Mouse (Mus musculus) myocyte (in vitro differentiated cells): ENCODE data around the gene Mnt. TPM values are rescaled to one million over a fixed set of nuclear protein-coding genes. Genes with fewer than 3 reads are reported as not detected.

ENCODE experiments used
- H3K27me3 ChIP-seq: one replicate; pipeline ENCODE4 v1.6.1; 2011; ENCODE audit not compliant: control insufficient read depth, insufficient read depth, insufficient read length
- H3K36me3 ChIP-seq: one replicate; pipeline ENCODE4 v1.6.1; 2011; ENCODE audit not compliant: control insufficient read depth, insufficient read depth
- H3K4me2 ChIP-seq: one replicate; pipeline ENCODE4 v1.6.1; 2011; ENCODE audit warnings: low read depth, control low read depth
- H3K4me3 ChIP-seq: one replicate; pipeline ENCODE4 v1.5.1; 2011; ENCODE audit warnings: mild to moderate bottlenecking, control low read depth, moderate library complexity
- H3K79me2 ChIP-seq: one replicate; pipeline ENCODE4 v1.6.1; 2011; ENCODE audit not compliant: control insufficient read depth, insufficient read depth
- H3ac ChIP-seq: one replicate; pipeline ENCODE4 v1.6.1; 2011; ENCODE audit not compliant: control insufficient read depth, insufficient read length
- CEBPB ChIP-seq: IDR thresholded peaks from 2 replicates; pipeline ENCODE4 v1.6.1; 2011; ENCODE audit warnings: mild to moderate bottlenecking, moderate library complexity; ENCODE audit not compliant: poor library complexity, insufficient read depth, severe bottlenecking
- E2F4 ChIP-seq: IDR thresholded peaks from one replicate; pipeline ENCODE4 v1.6.1; 2011; ENCODE audit warnings: mild to moderate bottlenecking, control low read depth, moderate library complexity; ENCODE audit not compliant: insufficient read depth
- MAX ChIP-seq: IDR thresholded peaks from one replicate; pipeline ENCODE4 v1.6.1; 2011; ENCODE audit warnings: low read depth, mild to moderate bottlenecking, control low read depth
- MYOD1 ChIP-seq, 3 experiments: IDR thresholded peaks; one replicate each; pipeline ENCODE4 v1.6.1; 2011; ENCODE audit warnings: control low read depth in 2 of 3, low read depth in 2 of 3, mild to moderate bottlenecking in 2 of 3, moderate library complexity in 1 of 3; ENCODE audit not compliant: insufficient read length in 2 of 3, control insufficient read depth in 1 of 3
- MYOG ChIP-seq, 3 experiments: IDR thresholded peaks; one replicate each; pipeline ENCODE4 v1.6.1; 2011; ENCODE audit warnings: control low read depth in 2 of 3, low read depth in 2 of 3, mild to moderate bottlenecking in 2 of 3; ENCODE audit not compliant: insufficient read length in 2 of 3, control insufficient read depth in 1 of 3, insufficient read depth in 1 of 3
- POLR2A ChIP-seq: IDR thresholded peaks from one replicate; pipeline ENCODE4 v1.6.1; 2011; ENCODE audit warnings: low read depth, mild to moderate bottlenecking, control low read depth, moderate library complexity; ENCODE audit not compliant: insufficient read length
- POLR2AphosphoS2 ChIP-seq: IDR thresholded peaks from one replicate; pipeline ENCODE4 v1.6.1; 2011; ENCODE audit warnings: low read depth, control low read depth; ENCODE audit not compliant: insufficient read length
- REST ChIP-seq: IDR thresholded peaks from one replicate; pipeline ENCODE4 v1.6.1; 2011; ENCODE audit warnings: mild to moderate bottlenecking, control low read depth, moderate library complexity; ENCODE audit not compliant: insufficient read depth, insufficient read length
- SRF ChIP-seq: IDR thresholded peaks from one replicate; pipeline ENCODE4 v1.6.1; 2011; ENCODE audit warnings: low read depth; ENCODE audit not compliant: control insufficient read depth, insufficient read length
- TCF12 ChIP-seq: IDR thresholded peaks from one replicate; pipeline ENCODE4 v1.6.1; 2011; ENCODE audit warnings: mild to moderate bottlenecking, control low read depth; ENCODE audit not compliant: poor library complexity, insufficient read depth, severe bottlenecking
- TCF3 ChIP-seq: IDR thresholded peaks from one replicate; pipeline ENCODE4 v1.6.1; 2011; ENCODE audit warnings: low read depth, control low read depth; ENCODE audit not compliant: insufficient read length
- USF1 ChIP-seq: IDR thresholded peaks from one replicate; pipeline ENCODE4 v1.6.1; 2011; ENCODE audit warnings: low read depth, mild to moderate bottlenecking, control low read depth, moderate library complexity
- polyA plus RNA-seq: library from polyadenylated mRNA; unstranded; fragments of >200 nt; fragmentation: generic; extraction: Trizol; gene quantifications from one replicate; pipeline ENCODE4 v1.2.1, GENCODE M21; 2012; ENCODE audit warnings: missing spikeins

Mnt gene
- polyA plus RNA-seq, 1 experiment, result 12.7 TPM

DNA sequence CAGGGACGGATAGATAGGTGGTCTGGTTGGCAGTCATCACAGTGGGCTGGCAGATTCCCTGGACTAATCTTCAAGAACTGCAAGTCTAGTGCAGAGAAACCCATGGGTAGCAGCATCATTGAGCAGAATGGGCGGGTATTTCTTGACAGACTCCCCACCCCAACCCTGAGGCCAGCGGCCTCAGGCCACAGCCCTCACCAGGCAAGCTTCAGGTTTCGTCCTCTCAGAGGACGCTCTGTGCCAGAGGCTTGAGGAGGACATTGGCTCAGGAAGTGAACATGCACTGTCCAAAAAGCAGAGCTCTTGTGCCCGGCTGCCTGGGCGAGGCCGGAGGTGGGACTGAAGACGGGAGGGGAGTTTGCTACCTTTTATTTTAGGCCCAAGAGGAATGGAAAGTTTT is 33.7 kb downstream of the Mnt start:
- no peak overlapping the region for H3K4me3 ChIP-seq
- H3ac ChIP-seq, result no peak overlapping the region
- TF ChIP-seq USF1 (no peak), MYOG (IDR thresholded peaks at IDR 0.05; ENCODE audit: control insufficient read depth in 1 of 3, insufficient read depth in 1 of 3, insufficient read length in 2 of 3, low read depth in 2 of 3) (no peak), TCF12 (no peak), CEBPB (no peak), POLR2AphosphoS2 (no peak), E2F4 (no peak)
- no peaks in the 10 kb centered on the region for H3K79me2 ChIP-seq
- no peaks in the 10 kb centered on the region for H3K36me3 ChIP-seq
- H3K27me3 ChIP-seq, result no peaks in the 10 kb centered on the region
- no peak overlapping the region for H3K4me2 ChIP-seq

- no peak for TF ChIP-seq MYOD1 (IDR thresholded peaks at IDR 0.05; ENCODE audit: control insufficient read depth in 1 of 3, insufficient read length in 2 of 3, low read depth in 2 of 3)
- TF ChIP-seq TCF12, result no peak
- TF ChIP-seq E2F4, result no peak
- no peak for TF ChIP-seq SRF
- TF ChIP-seq CEBPB, result no peak
- no peak for TF ChIP-seq MYOG (IDR thresholded peaks at IDR 0.05; ENCODE audit: control insufficient read depth in 1 of 3, insufficient read depth in 1 of 3, insufficient read length in 2 of 3, low read depth in 2 of 3)
- TF ChIP-seq USF1, result no peak
- no peak for TF ChIP-seq POLR2AphosphoS2
- TF ChIP-seq TCF3, result no peak
- no peak for TF ChIP-seq POLR2A
- no peak for TF ChIP-seq REST
- TF ChIP-seq MAX, result no peak
- Histone ChIP-seq H3K4me3 (no peak overlapping the region), H3K79me2 (no peaks in the 10 kb centered on the region), H3K36me3 (no peaks in the 10 kb centered on the region), H3ac (no peak overlapping the region), H3K27me3 (no peaks in the 10 kb centered on the region), H3K4me2 (no peak overlapping the region)
Observed at GRCm38 (mm10) chr11:74865252-74865651, 34.5 kb downstream of the Mnt start.

DNA sequence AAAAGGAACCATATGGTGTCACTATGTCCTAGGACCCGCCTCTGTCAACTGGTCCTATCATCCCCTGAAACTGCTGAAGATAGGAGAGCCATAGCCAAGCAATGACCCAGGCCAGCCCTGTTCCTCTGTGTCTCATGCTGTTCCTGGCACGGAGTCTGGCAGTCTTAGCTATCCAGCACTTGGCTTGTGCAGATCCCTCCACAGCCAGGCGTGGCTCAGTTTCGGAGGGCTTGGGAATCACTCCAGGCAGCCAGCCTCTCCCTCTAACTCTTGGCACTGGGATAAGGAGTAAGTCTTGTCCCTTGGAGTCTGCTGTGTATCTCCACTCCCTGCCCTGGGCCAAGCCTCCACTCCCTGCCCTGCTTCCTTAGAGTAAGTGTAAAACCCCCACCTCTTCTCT is 35.9 kb downstream of the Mnt start:
- Histone ChIP-seq H3ac (no peak overlapping the region), H3K79me2 (no peaks in the 10 kb centered on the region), H3K36me3 (no peaks in the 10 kb centered on the region), H3K4me2 (no peak overlapping the region), H3K4me3 (no peak overlapping the region), H3K27me3 (no peaks in the 10 kb centered on the region)
- TF ChIP-seq USF1 (no peak), TCF12 (no peak), MAX (no peak), SRF (no peak), E2F4 (no peak), POLR2A (no peak), MYOG (IDR thresholded peaks at IDR 0.05; ENCODE audit: control insufficient read depth in 1 of 3, insufficient read depth in 1 of 3, insufficient read length in 2 of 3, low read depth in 2 of 3) (no peak), TCF3 (no peak), CEBPB (no peak), POLR2AphosphoS2 (no peak), MYOD1 (IDR thresholded peaks at IDR 0.05; ENCODE audit: control insufficient read depth in 1 of 3, insufficient read length in 2 of 3, low read depth in 2 of 3) (no peak), REST (no peak)

DNA sequence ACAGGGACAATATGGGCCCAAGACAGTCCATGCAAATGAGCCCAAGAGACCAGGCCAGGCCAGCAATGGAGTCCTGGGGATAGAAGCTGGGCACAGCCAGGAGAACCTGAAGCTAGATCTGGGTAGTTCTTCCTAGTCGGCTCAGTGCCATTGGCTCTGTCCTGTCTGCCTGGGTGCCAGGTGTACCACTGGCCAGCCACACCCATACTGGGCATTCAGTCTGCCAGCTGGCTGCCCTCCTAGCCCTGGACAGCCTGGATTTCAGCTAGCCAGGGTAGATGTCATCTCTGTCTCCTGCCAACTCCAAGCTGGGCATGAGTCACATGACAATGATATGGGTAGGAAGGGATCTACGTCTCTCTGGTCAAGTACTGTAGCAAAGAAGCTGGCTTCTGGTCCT is 36.5 kb downstream of the Mnt start:
- no peaks in the 10 kb centered on the region for H3K36me3 ChIP-seq
- no peak overlapping the region for H3K4me2 ChIP-seq
- TF ChIP-seq CEBPB (no peak), TCF12 (no peak), POLR2A (no peak), MYOD1 (IDR thresholded peaks at IDR 0.05; ENCODE audit: control insufficient read depth in 1 of 3, insufficient read length in 2 of 3, low read depth in 2 of 3) (peak in 2 of 3 experiments; percentile 34 to 79), MYOG (IDR thresholded peaks at IDR 0.05; ENCODE audit: control insufficient read depth in 1 of 3, insufficient read depth in 1 of 3, insufficient read length in 2 of 3, low read depth in 2 of 3) (peak in 2 of 3 experiments; percentile 15 to 63), E2F4 (no peak)
- no peak overlapping the region for H3ac ChIP-seq
- H3K79me2 ChIP-seq, result no peaks in the 10 kb centered on the region
- H3K4me3 ChIP-seq, result no peak overlapping the region
- H3K27me3 ChIP-seq, result no peaks in the 10 kb centered on the region

DNA sequence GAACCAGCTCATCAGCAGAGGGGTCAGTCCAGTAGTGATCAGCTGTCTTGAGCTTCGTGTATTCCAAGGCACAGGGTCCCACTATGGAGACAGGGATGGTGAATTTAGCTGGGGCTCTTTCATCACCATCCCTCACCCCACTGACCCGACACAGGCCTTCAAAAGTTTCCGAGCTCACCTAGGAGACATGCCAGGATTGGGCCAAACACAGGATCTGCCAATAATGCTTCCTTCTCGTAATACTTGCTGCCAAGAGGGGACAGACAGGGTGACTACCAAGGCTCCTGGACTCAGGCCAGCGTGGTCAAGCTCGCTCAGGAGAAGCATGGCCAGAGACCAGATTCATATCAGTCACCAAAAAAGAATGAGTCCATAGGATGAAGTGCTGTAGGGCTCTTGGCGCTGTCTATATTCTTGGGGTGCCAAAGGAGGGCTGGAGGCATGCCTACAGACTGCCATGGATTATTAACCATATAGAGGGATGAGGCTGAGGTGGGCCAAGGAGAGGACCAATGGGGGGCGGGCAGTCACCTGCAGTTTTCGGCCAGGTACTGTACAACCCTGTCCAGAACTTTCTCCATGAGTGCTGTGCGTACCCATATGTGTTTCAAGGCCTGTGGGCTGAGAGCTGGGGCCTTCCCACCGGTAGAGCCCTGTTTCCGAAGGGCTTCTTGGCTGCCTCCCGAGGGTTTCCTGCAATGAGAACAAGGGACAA is 37.5 kb downstream of the Mnt start:
- Histone ChIP-seq H3K36me3 (no peaks in the 10 kb centered on the region), H3K79me2 (no peaks in the 10 kb centered on the region), H3ac (no peak overlapping the region), H3K4me3 (no peak overlapping the region), H3K27me3 (no peaks in the 10 kb centered on the region), H3K4me2 (no peak overlapping the region)
- TF ChIP-seq TCF3 (no peak), CEBPB (no peak), E2F4 (no peak), MYOG (IDR thresholded peaks at IDR 0.05; ENCODE audit: control insufficient read depth in 1 of 3, insufficient read depth in 1 of 3, insufficient read length in 2 of 3, low read depth in 2 of 3) (no peak), USF1 (no peak), REST (no peak), POLR2AphosphoS2 (no peak), MAX (no peak), MYOD1 (IDR thresholded peaks at IDR 0.05; ENCODE audit: control insufficient read depth in 1 of 3, insufficient read length in 2 of 3, low read depth in 2 of 3) (no peak), POLR2A (no peak), SRF (no peak), TCF12 (no peak)
